Mouse (Mus musculus) R1 (cell line): ENCODE data around the gene Slc9a6.

Experiments used
- DNase-seq: peaks from one replicate; pipeline ENCODE4 v3.0.0-alpha.2; 2018; ENCODE audit warnings: low read depth, low spot score

Gene Slc9a6

DNA sequence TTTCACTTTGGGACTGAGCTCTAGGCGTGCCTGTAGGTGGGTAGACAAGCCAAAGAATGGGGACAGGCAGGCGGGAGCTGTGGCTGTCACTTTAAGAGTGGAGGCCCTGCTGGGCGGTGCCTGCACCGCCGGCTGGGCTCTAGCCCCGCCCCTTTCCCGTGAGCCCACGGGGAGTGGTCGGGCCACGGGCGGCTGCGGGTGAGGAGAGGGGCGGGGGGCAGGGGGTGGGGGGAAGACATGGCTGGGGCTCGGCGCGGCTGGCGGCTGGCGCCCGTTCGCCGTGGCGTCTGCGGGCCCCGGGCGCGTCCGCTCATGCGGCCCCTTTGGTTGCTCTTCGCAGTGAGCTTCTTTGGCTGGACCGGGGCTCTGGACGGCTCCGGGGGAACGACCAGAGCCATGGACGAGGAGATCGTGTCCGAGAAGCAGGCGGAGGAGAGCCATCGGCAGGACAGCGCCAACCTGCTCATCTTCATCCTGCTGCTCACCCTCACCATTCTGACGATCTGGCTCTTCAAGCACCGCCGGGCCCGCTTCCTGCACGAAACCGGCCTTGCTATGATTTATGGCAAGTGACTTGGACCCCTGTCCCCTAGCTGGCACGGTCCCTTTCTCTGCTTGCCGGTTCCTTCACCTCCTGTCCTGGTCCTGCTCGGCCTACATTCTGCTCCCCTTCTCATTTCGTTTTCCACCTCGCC lies at the start of gene Slc9a6:
TSS of gene Slc9a6 (plus strand) at position 135 of the 695 bp plus-strand sequence.
- DNase-seq = peak; percentile 73

DNA sequence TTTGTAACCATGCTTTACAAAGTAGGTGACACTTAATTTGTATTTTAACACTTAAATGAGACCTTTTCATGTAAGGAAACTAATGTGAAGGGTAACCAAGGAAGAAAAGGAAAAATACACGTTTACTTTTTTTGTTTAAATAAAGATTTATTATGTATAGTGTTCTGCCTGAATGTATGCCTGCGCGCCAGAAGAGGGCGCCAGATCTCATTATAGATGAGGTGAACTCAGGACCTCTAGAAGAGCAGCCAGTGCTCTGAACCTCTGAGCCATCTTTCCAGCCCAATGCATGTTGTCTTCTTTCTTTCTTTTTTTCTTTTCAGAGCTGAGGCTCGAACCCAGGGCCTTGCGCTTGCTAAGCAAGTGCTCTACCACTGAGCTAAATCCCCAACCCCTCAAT lies 37.1 kb upstream of the Slc9a6 start:
- DNase-seq = peak; percentile 8

DNA sequence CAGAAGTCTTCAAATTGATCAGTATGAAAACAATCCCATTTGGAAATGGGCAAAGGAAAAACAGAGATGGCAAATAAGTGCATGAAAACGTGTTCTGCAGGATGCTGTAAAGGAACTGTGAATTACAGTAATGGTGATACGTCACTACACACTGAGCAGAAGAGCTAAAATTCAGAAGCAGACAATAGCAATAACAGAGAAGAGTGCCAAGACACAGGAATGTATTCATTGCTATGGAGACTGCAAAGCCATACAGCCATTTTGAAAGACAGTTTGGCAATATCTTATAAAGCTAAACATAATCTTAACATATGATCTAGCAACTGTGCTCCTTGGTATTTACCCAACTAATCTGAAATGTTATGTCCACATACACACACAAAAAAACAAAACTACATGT lies 31.4 kb upstream of the Slc9a6 start:
- no peak for DNase-seq

DNA sequence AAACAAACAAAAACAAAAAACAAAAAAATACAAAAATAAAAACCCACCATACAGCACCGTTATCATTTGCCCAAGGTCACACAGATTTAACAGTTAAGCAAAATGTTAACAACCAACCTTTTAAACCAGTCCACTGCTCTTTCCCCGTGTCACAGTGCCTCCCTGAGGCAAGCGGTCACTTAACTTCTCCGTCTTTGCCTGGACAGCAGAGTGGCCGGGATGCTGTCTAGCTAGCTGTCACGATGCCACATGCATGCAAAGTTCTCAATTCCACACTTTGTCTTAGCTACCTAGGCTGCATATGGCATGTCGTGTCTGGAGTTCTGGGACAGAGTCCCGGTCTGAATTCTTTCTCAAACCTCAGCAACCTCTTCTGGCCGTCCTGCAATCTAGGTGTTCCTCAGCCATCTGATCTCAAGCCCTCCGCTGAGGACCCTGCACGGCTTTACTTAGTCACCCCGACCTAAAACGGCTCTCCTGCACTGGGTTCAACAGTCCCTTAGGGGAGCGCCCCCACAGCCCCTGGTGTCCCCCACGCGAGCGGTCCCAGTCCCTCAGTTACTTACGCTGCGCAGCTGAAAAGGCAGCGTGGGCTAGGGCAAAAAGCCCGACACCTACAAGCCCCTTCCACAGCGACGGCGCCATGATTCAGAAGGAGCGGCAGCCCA lies 12.2 kb upstream of the Slc9a6 start:
- no peak for DNase-seq

GRCm38 (mm10) chrX:56597887-56598640 lies 11.5 kb upstream of the Slc9a6 start, which contains the start of gene Mmgt1:
Gene Mmgt1 (minus strand): TSS chrX:56598069.
- peak; percentile 96 for DNase-seq

DNA sequence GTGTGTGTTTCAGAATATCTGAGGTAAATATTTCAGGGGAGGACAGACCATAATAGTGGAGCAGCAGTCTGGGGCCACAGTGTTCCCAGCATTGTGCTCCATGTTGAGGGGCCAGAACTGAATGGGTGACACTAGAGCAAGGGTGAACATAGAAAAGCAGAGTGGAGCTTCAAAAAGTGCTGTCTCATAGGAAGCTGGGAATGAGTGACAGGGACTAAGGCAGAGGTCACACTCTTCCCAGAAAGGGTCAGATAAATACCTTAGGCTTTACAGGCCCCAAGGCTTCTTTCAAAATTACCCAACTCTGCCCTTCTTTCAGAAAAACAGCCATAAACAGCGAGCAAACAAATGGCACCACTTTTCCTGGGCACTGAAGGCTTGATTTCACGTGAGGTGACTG lies 3.0 kb upstream of the Slc9a6 start:
- no peak for DNase-seq

DNA sequence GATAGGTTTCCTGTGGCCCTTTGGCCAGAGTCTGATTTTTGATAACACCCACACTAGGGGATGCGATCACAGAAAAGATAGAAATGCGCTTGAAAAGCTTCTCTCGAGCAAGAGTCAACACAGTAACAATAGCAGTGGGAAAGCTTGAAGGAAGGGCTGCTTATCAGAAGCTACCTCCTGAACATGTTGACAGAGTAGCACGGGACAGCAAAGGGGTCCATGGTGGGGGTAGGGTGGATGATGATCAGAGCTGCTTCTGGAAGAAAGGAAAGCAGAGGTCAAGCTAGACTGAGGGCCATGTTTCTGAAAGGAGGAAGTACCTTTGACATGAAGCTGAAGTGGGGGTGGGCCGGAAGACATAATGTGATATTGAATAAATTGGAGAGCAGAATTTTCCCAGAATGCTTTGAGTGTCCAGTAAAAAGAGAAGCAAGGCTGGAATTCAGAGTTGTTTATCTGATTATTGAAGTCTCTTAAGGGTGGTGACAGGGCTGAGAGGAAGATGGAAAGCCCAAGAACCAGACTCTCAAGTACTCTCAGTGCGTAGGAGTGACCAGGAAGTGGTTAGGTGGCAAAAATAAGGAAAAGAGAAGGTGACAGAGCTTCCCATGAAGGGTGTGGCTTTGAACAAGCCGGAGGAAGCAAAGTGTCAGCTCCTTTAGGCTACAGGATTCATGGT lies 2.4 kb upstream of the Slc9a6 start:
- DNase-seq = no peak

DNA sequence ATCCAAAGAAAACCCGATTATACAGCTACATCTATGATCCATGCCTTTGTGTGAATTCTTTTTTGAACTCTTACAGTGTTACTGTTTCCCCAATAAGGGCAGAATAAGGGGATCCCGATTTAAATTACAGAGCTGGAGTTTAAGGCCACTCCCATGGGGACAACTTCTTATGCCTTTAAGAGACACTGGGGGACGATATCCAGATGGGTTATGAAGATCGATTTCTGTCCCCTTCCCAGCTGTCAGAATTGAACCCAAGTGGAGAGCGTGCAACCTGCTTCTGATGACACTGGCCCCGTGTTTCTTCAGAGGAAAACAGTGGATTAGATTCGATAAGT lies 303 bp upstream of the Slc9a6 start:
- DNase-seq = no peak

DNA sequence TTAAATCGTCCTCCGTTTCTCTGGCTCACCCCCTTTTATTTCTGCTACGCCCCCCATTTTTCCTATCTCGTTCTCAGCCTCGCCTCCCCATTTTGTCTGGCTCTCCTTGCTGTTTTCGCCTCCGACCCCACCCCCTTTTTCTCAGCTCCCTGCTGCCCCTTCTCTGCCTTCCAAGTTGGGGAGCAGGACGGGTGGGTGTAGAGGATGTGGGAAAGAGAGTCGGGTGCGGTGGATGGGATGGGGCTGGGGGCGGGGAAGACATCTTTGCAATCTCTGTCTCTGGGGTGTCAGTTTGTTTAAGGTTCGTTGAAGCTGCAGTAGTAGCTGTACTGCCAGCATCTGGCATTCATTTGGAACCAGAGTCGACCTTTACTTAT lies 749 bp downstream of the Slc9a6 start:
- DNase-seq = peak; percentile 4

DNA sequence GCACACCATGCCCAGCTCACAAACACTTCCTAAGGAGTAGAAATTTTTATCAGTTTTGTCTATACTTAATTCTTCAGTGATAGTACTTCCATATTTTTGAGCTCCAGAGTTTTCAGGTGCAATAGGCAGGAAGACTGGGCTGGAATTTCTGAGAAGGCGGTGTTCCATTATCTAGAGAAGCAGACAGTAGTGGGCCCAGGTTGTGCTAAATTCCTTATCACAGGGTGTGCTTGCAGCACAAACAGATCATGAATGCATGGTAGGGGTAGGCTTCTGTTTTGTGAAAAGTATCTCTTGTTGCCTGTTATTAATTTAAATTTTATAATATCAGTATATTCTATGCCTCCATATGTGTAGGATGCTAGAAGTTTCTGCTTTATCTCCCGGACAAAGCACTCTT lies 5.7 kb downstream of the Slc9a6 start:
- DNase-seq = no peak

GRCm38 (mm10) chrX:56636185-56636584 lies 26.6 kb downstream of the Slc9a6 start:
- no peak for DNase-seq

- peak; percentile 57 for DNase-seq
Observed at GRCm38 (mm10) chrX:56640066-56640465, 30.5 kb downstream of the Slc9a6 start.

DNA sequence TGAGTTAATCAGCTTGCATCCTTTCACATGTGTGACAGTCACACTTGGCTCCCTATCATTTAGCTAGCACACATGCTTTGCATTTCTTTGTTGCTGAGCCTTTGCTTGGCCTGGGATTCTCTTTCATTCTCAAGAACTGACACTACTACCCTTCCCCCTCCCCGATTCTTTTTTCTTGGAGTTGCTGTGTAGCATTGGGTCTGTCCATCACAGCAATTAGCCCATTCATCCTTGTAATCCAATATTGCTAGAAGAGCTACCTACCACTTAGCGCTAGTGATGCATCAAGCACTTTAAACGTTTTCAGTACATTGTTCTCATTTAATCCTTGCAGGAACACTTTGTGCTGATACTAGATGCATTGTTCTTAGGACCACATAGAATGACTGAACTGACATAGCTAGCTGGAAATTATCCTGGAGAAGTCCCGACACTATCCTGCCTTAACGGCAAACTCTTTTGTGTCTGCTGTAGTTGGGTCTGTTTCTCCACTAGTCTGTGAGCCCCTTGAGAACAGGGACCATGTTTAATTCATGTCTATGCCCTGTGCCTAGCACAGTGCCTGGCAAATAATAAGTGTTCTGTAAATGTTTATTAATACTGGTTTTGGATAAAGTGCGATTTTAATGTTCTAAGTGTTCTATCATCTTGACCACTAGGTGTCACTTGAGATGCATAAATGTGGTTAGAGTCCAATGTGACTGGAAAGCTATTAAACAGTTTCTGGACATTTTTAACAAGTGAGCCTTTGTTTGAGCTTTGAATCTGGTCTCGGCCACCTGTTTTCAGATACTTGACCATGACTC lies 40.2 kb downstream of the Slc9a6 start:
- DNase-seq = peak; percentile 10

DNA sequence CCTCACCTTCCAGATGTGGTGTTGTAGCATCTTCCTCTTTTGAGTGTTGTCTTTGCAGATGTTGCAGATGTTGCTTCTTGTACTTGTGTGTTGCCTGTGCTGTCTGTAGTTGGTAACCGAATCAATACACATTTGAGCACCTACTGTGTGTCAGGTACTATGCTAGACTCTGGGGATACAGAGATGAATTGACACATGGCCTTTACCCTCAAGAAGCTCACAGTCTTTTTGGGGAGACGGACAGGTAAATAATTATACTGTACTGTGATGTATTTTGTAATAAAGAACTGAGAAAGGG lies 40.7 kb downstream of the Slc9a6 start:
- no peak for DNase-seq

DNA sequence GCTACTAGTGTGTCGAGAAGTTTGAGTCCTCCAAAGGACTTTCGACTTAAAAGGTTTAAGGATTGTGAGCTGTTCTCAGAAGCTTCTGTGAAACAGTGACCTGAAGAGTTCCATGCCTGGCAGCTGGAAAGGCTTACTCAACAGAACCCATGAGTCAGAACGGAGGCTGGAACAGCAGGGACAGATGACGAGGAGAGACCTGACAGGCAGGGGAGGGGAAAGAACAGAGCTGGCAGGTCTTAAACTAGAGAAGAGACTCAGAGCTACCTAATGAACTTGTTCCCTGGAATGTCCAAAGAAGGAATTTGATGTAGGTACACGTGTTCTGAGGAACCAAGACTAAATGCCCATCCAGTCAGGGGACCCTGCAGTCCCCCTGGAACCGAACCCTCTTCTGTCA lies 41.3 kb downstream of the Slc9a6 start:
- DNase-seq = no peak

DNA sequence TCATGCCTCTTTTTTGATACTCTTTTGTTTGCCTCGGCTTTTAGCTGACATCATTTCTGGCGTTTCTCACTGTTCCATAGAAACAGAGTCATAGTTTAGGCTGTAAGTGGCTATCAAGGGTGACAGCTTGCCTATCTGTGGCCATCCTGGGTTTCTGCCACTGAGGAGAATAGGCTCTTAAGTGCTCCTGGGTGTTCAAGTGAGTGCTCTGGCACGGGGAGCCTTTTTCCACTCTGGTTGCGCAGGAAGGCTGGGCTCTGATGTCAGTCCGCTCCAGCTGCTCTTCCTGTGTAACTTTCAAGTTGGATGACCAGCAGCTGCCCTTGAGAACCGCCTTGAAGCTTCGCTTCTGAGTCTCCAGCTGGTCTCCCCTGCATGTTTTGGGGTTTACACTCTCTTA lies 42.2 kb downstream of the Slc9a6 start:
- DNase-seq = no peak

GRCm38 (mm10) chrX:56655686-56656085 lies 46.1 kb downstream of the Slc9a6 start:
- no peak for DNase-seq

DNA sequence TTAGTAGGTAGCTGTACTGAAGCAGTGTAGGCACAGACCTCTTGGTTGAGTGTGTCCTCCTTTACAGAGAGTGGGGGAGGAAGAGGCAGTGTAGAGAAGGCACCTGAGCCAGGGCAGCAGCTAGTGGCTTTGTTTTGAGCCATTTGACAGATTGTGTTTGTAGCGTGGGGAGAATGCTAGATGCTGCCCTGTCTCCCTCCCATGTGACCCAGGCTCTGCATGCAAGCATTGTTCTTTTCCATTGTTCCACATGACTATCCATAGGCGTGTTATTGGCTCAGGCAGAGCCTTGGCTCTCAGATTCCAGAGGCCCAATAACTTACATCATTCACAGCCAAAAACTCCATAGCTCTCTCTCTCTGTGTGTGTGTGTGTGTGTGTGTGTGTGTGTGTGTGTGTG lies 49.7 kb downstream of the Slc9a6 start:
- DNase-seq = no peak

- DNase-seq = no peak
Observed at GRCm38 (mm10) chrX:56661143-56661542, 51.6 kb downstream of the Slc9a6 start.

- DNase-seq = no peak
Observed at GRCm38 (mm10) chrX:56662316-56662715, 52.8 kb downstream of the Slc9a6 start.

DNA sequence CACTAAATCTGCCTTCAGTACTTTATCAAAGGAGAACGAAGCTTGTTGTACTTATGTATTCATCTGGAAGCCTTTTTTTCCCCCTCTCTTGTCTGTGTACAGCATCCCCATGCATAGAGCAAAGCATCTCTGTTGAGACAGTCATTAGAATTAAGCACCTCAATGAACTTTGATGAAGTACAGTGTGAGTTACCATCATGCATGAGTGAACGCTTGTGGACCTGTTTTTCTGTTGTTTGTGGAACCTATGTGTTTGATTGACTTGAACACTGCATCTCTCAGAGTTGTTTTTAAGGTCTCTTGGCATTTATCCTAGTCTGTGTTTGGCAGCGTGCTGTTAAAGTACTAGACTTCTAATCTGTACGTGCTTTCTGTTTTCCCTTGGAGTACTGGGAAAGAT lies 53.8 kb downstream of the Slc9a6 start:
- DNase-seq = no peak
